Comparison of ENCODE assay signal across 7 mouse cellular contexts in the genomic region with DNA sequence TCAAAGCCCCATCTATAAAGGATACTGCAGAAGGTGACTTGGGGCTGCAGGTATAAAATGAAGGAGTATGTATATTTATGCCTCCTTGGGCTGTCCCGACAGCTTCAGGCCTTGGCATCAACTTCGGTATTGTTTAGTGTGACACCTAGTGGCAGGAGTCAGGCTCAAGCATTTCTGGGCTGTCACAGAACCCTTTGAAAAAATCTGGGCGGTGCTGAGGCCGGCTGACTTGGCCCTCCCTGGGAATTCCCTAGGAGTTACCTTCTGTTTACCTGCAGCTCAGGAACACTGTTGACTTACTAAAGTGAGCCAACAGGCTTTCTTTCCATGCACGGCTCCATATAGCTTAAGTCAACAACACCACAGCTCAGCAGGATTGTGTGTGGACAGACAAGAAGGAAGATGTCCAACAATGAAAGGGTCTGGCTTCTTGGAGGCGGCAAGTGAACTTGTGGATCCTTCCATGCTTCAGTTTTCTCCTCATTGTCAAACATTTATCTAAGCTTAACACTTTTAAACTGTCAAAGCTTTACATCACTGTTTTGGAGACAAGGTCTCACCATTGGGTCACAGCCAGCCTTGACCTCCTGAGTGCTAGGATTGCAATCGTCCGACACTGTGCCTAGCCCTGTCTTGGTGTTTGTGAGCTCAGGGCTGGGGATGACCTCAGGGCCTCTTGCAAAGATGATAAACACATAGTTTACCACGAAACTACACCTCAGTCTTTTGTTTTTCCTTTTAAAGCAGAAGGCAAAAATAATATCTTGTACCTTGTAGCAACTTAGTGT. TPM values are rescaled to one million over a fixed set of nuclear protein-coding genes. Genes with fewer than 3 reads are reported as not detected.
DNase-seq lines count a peak whose midpoint lies in the region; ATAC-seq and TF ChIP-seq lines count a peak whose summit lies in the region.

No protein-coding gene starts in this region.

- H3K27ac ChIP-seq in testis, adult 2 months (ENCODE audit: control insufficient read depth, insufficient read depth, low read depth, low read length), result no peak overlapping the region

- TF ChIP-seq CTCF in testis, adult 2 months (IDR thresholded peaks at IDR 0.05; ENCODE audit: control insufficient read depth, insufficient read depth, insufficient replicate concordance, low read depth, low read length), result peak; percentile 21; the same call in 1 of the 2 replicates

- no peaks in the 10 kb centered on the region; the same call in 1 of the 2 replicates for H3K27me3 ChIP-seq in testis, adult 2 months (ENCODE audit: control insufficient read depth, insufficient read depth, low read length)

- no peak for DNase-seq in testis, postnatal 14 days (ENCODE audit: low spot score)
- DNase-seq in adrenal gland, adult 18-20 months (ENCODE audit: low spot score in 2 of 2), result peak; percentile 51 to 59
- DNase-seq in heart, postnatal 4 days, result peak; percentile 81
- peak; percentile 86 to 91 for DNase-seq in lung, adult 18-20 months
- DNase-seq in right cerebral cortex, postnatal 25 days, result peak; percentile 40

- H3K4me3 ChIP-seq in testis, adult 2 months (ENCODE audit: control insufficient read depth, low read depth, low read length), result no peak overlapping the region

- no peak for TF ChIP-seq POLR2A in testis, adult 2 months (IDR thresholded peaks at IDR 0.05; ENCODE audit: control insufficient read depth, low read depth, low read length)

- no peaks in the 10 kb centered on the region for H3K36me3 ChIP-seq in testis, adult 2 months (ENCODE audit: control insufficient read depth, insufficient read depth, low read length)

- peak; percentile 37 for ATAC-seq in common myeloid progenitor, adult 5-6 weeks (replicated peaks; ENCODE audit: low read depth, poor library complexity, severe bottlenecking)

- peaks cover 15% of the 10 kb centered on the region for H3K4me1 ChIP-seq in testis, adult 2 months (ENCODE audit: control insufficient read depth, insufficient read depth, low read length)

RNA-seq across cellular contexts. Expression of gene Nfkbia, which starts 2.9 kb away (rescaled TPM):
- 24.4 and 31.2 TPM in 2 replicates for polyA plus RNA-seq in testis, adult 2 months (2012; rRNA removed)
- total RNA-seq in adrenal gland, adult 18-20 months (2021), result 100 to 1,000 TPM in 1 of 2 experiments, 10 to 100 TPM in 1; 72.4 to 107 TPM
- 53.1 and 54.6 TPM in 2 replicates for total RNA-seq in common myeloid progenitor, adult 5-6 weeks (2017)
- 10 to 100 TPM; 31.4 to 34.2 TPM for total RNA-seq in heart, postnatal 4 days (2021)
